9 mouse cellular contexts compared by ENCODE assay signal in the genomic region with DNA sequence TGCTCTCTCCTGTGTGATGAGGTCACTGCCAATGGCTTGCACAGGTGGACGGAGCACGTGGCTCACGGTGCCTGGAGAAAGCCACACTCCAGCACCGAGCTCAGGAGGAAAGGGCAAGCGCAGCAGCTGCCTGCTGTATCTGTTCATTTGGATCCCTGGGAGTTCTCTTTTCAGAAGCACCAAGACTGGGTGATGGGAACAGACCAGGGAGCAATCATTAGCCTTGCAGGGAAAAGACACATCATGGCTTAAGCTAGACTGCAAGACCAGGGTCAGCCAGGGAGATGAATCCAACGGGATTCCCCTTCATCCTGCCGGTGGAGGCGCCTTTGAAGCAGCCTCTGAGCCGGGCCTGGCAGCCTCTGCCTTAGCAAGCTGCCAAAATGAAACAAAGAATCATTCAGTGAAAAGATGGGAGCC. TPM values are rescaled to one million over a fixed set of nuclear protein-coding genes. Genes with fewer than 3 reads are reported as not detected.
DNase-seq lines count a peak whose midpoint lies in the region; ATAC-seq lines count a peak whose summit lies in the region.
"Had no signal": no experiment of that assay in that cellular context is flagged by ENCODE, and none has a peak within 500 bp of the region (broad histone marks: within the 10 kb centered on the region; RNA-seq: fewer than 3 reads in every experiment).

No protein-coding gene starts in this region.

- H3K4me3 ChIP-seq in kidney, embryonic 15.5 days (replicated peaks), result no peak overlapping the region
- H3K4me3 ChIP-seq in forebrain, embryonic 15.5 days, result no peak overlapping the region
- no peak overlapping the region for H3K4me3 ChIP-seq in neural tube, embryonic 15.5 days (replicated peaks)

- H3K27ac ChIP-seq in kidney, embryonic 15.5 days, result 0 out of 2 replicates have a peak overlapping the region, but pooled peaks have one; percentile 14
- peak overlapping the region; percentile 78 for H3K27ac ChIP-seq in forebrain, embryonic 15.5 days (replicated peaks)
- peak overlapping the region; percentile 57 for H3K27ac ChIP-seq in neural tube, embryonic 15.5 days (replicated peaks)

- no peak overlapping the region for H3K4me2 ChIP-seq in kidney, embryonic 15.5 days
- H3K4me2 ChIP-seq in forebrain, embryonic 15.5 days (replicated peaks), result peak overlapping the region; percentile 17; the same call in 1 of the 2 replicates
- H3K4me2 ChIP-seq in neural tube, embryonic 15.5 days, result no peak overlapping the region

- WGBS in kidney, embryonic 15.5 days, result 30% methylated on average over 9 of the region's 9 CpGs
- 13% methylated on average over 9 of the region's 9 CpGs for WGBS in forebrain, embryonic 15.5 days
- 30% methylated on average over 9 of the region's 9 CpGs for WGBS in neural tube, embryonic 15.5 days

- no peaks in the 10 kb centered on the region for H3K27me3 ChIP-seq in kidney, embryonic 15.5 days
- no peaks in the 10 kb centered on the region for H3K27me3 ChIP-seq in forebrain, embryonic 15.5 days
- no peaks in the 10 kb centered on the region for H3K27me3 ChIP-seq in neural tube, embryonic 15.5 days (replicated peaks)

- H3K36me3 ChIP-seq in kidney, embryonic 15.5 days, result no peaks in the 10 kb centered on the region
- no peaks in the 10 kb centered on the region for H3K36me3 ChIP-seq in forebrain, embryonic 15.5 days
- H3K36me3 ChIP-seq in neural tube, embryonic 15.5 days, result no peaks in the 10 kb centered on the region

- no peaks in the 10 kb centered on the region for H3K9me3 ChIP-seq in kidney, embryonic 15.5 days (replicated peaks)
- H3K9me3 ChIP-seq in forebrain, embryonic 15.5 days, result no peaks in the 10 kb centered on the region
- no peaks in the 10 kb centered on the region for H3K9me3 ChIP-seq in neural tube, embryonic 15.5 days (replicated peaks)

- ATAC-seq in kidney, embryonic 15.5 days (replicated peaks; ENCODE audit: low FRiP score), result no peak
- peak; percentile 36; the same call in 1 of the 2 replicates for ATAC-seq in forebrain, embryonic 15.5 days (replicated peaks)
- peak; percentile 59; the same call in 1 of the 2 replicates for ATAC-seq in neural tube, embryonic 15.5 days (ENCODE audit: low FRiP score)

- DNase-seq in kidney, adult 9 months, result no peak
- peak; percentile 64 to 67 for DNase-seq in cerebellum, adult 18-20 months
- DNase-seq in left cerebral cortex, adult 8-10 months (ENCODE audit: low spot score in 2 of 2), result peak; percentile 39 to 42
- no peak for DNase-seq in thymus, postnatal 4 days
- DNase-seq in c-Kit-positive CD71-positive TER-119-positive erythroid progenitor cells, embryonic 14.5 days (ENCODE audit: low spot score), result no peak

- peaks cover 4% of the 10 kb centered on the region; the same call in 1 of the 2 replicates for H3K4me1 ChIP-seq in kidney, embryonic 15.5 days
- peaks cover 26% of the 10 kb centered on the region for H3K4me1 ChIP-seq in forebrain, embryonic 15.5 days
- H3K4me1 ChIP-seq in neural tube, embryonic 15.5 days, result peaks cover 9% of the 10 kb centered on the region

- no peak overlapping the region for H3K9ac ChIP-seq in kidney, embryonic 15.5 days
- H3K9ac ChIP-seq in forebrain, embryonic 15.5 days (replicated peaks), result no peak overlapping the region
- no peak overlapping the region for H3K9ac ChIP-seq in neural tube, embryonic 15.5 days (replicated peaks)

RNA-seq across cellular contexts. Expression of a gene that starts 7.3 kb away (rescaled TPM):
- 3.2 and 3.8 TPM in 2 replicates for polyA plus RNA-seq in kidney, embryonic 15.5 days (2015; fragmentation: Nextera tagmentation; extraction: Ambion mirVana)
- polyA plus RNA-seq in forebrain, embryonic 15.5 days (2015; fragmentation: Nextera tagmentation; extraction: Ambion mirVana), result 0.18 and 0.45 TPM in 2 replicates
- total RNA-seq in left cerebral cortex, adult 8-10 months (2022), result 1 to 10 TPM; 1.0 to 1.6 (median 1.4) TPM
- 0.20 TPM in 1 of 2 replicates, not detected in the other for polyA plus RNA-seq in neural tube, embryonic 15.5 days (2015; fragmentation: Nextera tagmentation; extraction: Ambion mirVana)
- total RNA-seq: MEL had no signal

RNA-seq across cellular contexts. Expression of a gene that starts 23.5 kb away (rescaled TPM):
- polyA plus RNA-seq in kidney, embryonic 15.5 days (2015; fragmentation: Nextera tagmentation; extraction: Ambion mirVana), result 2.1 TPM in 2 replicates
- polyA plus RNA-seq in forebrain, embryonic 15.5 days (2015; fragmentation: Nextera tagmentation; extraction: Ambion mirVana), result not detected in 2 replicates
- under 1 TPM in 2 of 4 experiments, not detected in 2; 0.16 to 0.23 TPM for total RNA-seq in left cerebral cortex, adult 8-10 months (2022)
- polyA plus RNA-seq in neural tube, embryonic 15.5 days (2015; fragmentation: Nextera tagmentation; extraction: Ambion mirVana), result 0.23 TPM in 1 of 2 replicates, not detected in the other
- total RNA-seq: MEL had no signal

Comparison
In these comparisons a context has a peak if more than half of its experiments do, and no peak if none do; other contexts are left out.
1. H3K27ac ChIP-seq: peak in every context shown above with its lines; median percentile 78 in forebrain, embryonic 15.5 days; 57 in neural tube, embryonic 15.5 days; 14 in kidney, embryonic 15.5 days.
2. DNase-seq: peak in cerebellum, adult 18-20 months (2 of 2) and left cerebral cortex, adult 8-10 months (2 of 2); none in kidney, adult 9 months (single experiment), thymus, postnatal 4 days (single experiment) and c-Kit-positive CD71-positive TER-119-positive erythroid progenitor cells, embryonic 14.5 days (single experiment).